Mouse (Mus musculus): ENCODE measurements around the gene Slc46a1. TPM values are rescaled to one million over a fixed set of nuclear protein-coding genes. Genes with fewer than 3 reads are reported as not detected.

Slc46a1 gene
- polyA plus RNA-seq (2014; fragmentation: Nextera tagmentation; extraction: Ambion mirVana) = 14.5 and 15.9 TPM in 2 replicates

DNA sequence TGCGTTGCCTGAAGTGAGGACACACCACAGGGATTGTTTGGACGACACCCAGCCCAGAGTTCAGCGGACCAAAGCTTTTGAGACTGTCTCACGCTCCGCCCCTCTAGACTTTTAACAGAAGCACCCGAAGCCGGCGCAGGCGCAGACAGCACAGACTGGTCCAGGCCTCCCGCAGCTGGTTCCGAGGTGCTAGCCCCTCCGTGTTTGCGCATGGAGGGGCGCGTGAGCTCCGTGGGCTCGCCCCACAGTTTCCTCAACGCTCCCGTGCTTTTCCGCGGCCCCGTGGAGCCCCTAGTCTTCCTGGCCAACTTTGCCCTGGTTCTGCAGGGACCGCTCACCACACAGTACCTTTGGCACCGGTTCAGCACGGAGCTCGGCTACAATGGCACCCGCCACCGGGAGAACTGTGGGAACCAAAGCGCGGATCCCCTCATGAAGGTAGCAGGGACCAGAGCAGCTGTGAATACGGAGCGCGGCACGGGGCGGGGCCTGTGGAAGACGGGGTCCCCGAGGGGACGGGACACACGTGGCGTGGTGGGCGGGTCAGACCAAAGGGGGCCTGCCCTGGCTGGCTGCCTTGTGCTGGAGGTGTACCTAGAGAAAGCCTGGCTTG lies at the start of gene Slc46a1:
Gene Slc46a1 (plus strand): TSS at position 130 of the 613 bp plus-strand sequence.
- H3K4me2 ChIP-seq (replicated peaks; ENCODE audit: low read depth, low read length) = peak within 1 kb of the TSS; percentile 90
- DNase-seq (ENCODE audit: low spot score) (peak; percentile 89), ATAC-seq (ENCODE audit: low FRiP score) (peak; percentile 90)
- peak within 1 kb of the TSS; percentile 86 for H3K9ac ChIP-seq (ENCODE audit: low read depth, low read length)
- H3K27ac ChIP-seq (ENCODE audit: low read depth, low read length) = peak within 1 kb of the TSS; percentile 82
- H3K9me3 ChIP-seq (ENCODE audit: control insufficient read depth, low read length) = no peaks in the 10 kb centered on the region
- no peaks in the 10 kb centered on the region for H3K36me3 ChIP-seq (ENCODE audit: control insufficient read depth, insufficient read depth, low read length)
- WGBS = under 1% methylated on average over 41 of the region's 41 CpGs
- H3K4me1 ChIP-seq (replicated peaks; ENCODE audit: control insufficient read depth, insufficient read depth, low read length) = no peaks in the 10 kb centered on the region; the same call in 1 of the 2 replicates
- no peaks in the 10 kb centered on the region for H3K27me3 ChIP-seq (ENCODE audit: control insufficient read depth, insufficient read depth, low read length)
- peak within 1 kb of the TSS; percentile 79 for H3K4me3 ChIP-seq (ENCODE audit: low read depth, low read length)

GRCm38 (mm10) chr11:78416854-78417253 lies 48.6 kb upstream of the Slc46a1 start:
- Histone ChIP-seq H3K9me3 (ENCODE audit: control insufficient read depth, low read length) (no peaks in the 10 kb centered on the region), H3K27ac (ENCODE audit: low read depth, low read length) (no peak overlapping the region), H3K27me3 (ENCODE audit: control insufficient read depth, insufficient read depth, low read length) (no peaks in the 10 kb centered on the region), H3K4me1 (replicated peaks; ENCODE audit: control insufficient read depth, insufficient read depth, low read length) (no peaks in the 10 kb centered on the region), H3K9ac (ENCODE audit: low read depth, low read length) (no peak overlapping the region), H3K36me3 (ENCODE audit: control insufficient read depth, insufficient read depth, low read length) (no peaks in the 10 kb centered on the region), H3K4me3 (ENCODE audit: low read depth, low read length) (no peak overlapping the region), H3K4me2 (replicated peaks; ENCODE audit: low read depth, low read length) (no peak overlapping the region)
- no peak for ATAC-seq (ENCODE audit: low FRiP score)
- DNase-seq (ENCODE audit: low spot score) = no peak
- WGBS = 85% methylated on average over 6 of the region's 6 CpGs

- Histone ChIP-seq H3K9me3 (ENCODE audit: control insufficient read depth, low read length) (no peaks in the 10 kb centered on the region), H3K27me3 (ENCODE audit: control insufficient read depth, insufficient read depth, low read length) (no peaks in the 10 kb centered on the region), H3K36me3 (ENCODE audit: control insufficient read depth, insufficient read depth, low read length) (no peaks in the 10 kb centered on the region), H3K4me3 (ENCODE audit: low read depth, low read length) (no peak overlapping the region), H3K27ac (ENCODE audit: low read depth, low read length) (no peak overlapping the region), H3K4me1 (replicated peaks; ENCODE audit: control insufficient read depth, insufficient read depth, low read length) (no peaks in the 10 kb centered on the region), H3K9ac (ENCODE audit: low read depth, low read length) (no peak overlapping the region), H3K4me2 (replicated peaks; ENCODE audit: low read depth, low read length) (no peak overlapping the region)
- DNase-seq (ENCODE audit: low spot score) (no peak), ATAC-seq (ENCODE audit: low FRiP score) (no peak)
- WGBS = 78% methylated on average over 12 of the region's 12 CpGs
Observed at GRCm38 (mm10) chr11:78420263-78420889, 45.1 kb upstream of the Slc46a1 start.

DNA sequence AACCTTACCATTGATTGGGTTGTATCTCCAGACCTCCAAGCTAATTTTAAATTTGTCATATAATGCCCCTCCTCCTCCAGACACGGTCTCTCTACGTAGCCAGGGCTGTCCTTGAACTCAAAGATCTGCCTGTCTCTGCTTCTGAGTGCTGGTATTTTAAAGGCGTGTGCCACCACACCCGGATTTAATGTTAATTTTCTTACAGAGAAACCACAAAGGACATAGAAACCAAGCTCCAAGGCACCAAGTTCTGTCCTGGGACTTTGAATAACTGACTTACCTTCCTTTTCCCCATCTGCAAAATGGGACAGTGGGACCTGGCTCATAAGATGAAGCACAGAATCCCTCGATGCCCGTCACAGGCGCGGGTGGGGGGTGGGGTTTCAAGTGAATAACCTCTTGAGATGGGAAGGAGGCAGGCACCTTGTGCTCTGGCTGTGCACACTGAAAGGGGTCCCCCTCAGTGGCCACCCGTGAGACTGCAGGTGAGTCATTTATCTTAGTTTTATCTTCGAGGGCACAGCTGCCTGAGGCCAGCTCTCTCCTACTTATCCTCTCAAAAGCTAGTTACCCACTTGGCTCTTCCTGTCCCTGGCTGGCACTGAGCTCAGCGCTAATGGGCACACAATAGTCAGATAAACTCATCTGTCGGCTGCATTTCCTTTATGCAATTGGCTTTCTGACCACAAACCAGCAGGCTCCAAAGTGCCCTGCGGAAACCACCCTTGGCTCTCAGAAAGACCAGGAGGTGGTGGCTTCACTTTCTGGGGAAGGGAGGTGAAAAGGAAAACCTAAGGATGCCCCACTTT lies 44.1 kb upstream of the Slc46a1 start:
- Histone ChIP-seq H3K27me3 (ENCODE audit: control insufficient read depth, insufficient read depth, low read length) (no peaks in the 10 kb centered on the region), H3K4me1 (replicated peaks; ENCODE audit: control insufficient read depth, insufficient read depth, low read length) (no peaks in the 10 kb centered on the region), H3K27ac (ENCODE audit: low read depth, low read length) (no peak overlapping the region), H3K4me3 (ENCODE audit: low read depth, low read length) (no peak overlapping the region), H3K9me3 (ENCODE audit: control insufficient read depth, low read length) (no peaks in the 10 kb centered on the region), H3K4me2 (replicated peaks; ENCODE audit: low read depth, low read length) (no peak overlapping the region), H3K36me3 (ENCODE audit: control insufficient read depth, insufficient read depth, low read length) (no peaks in the 10 kb centered on the region), H3K9ac (ENCODE audit: low read depth, low read length) (no peak overlapping the region)
- 69% methylated on average over 13 of the region's 13 CpGs for WGBS
- ATAC-seq (ENCODE audit: low FRiP score) (no peak), DNase-seq (ENCODE audit: low spot score) (no peak)

GRCm38 (mm10) chr11:78422055-78422819 lies 43.3 kb upstream of the Slc46a1 start, which contains the start of gene Slc13a2:
Gene Slc13a2 (minus strand): TSS chr11:78422217.
- Histone ChIP-seq H3K36me3 (ENCODE audit: control insufficient read depth, insufficient read depth, low read length) (no peaks in the 10 kb centered on the region), H3K4me1 (replicated peaks; ENCODE audit: control insufficient read depth, insufficient read depth, low read length) (no peaks in the 10 kb centered on the region), H3K9me3 (ENCODE audit: control insufficient read depth, low read length) (no peaks in the 10 kb centered on the region), H3K4me3 (ENCODE audit: low read depth, low read length) (no peak within 1 kb of the TSS), H3K4me2 (replicated peaks; ENCODE audit: low read depth, low read length) (no peak within 1 kb of the TSS), H3K9ac (ENCODE audit: low read depth, low read length) (no peak within 1 kb of the TSS), H3K27ac (ENCODE audit: low read depth, low read length) (no peak within 1 kb of the TSS), H3K27me3 (ENCODE audit: control insufficient read depth, insufficient read depth, low read length) (no peaks in the 10 kb centered on the region)
- no peak for DNase-seq (ENCODE audit: low spot score)
- no peak for ATAC-seq (ENCODE audit: low FRiP score)
- WGBS = 26% methylated on average over 13 of the region's 13 CpGs

GRCm38 (mm10) chr11:78424352-78424751 lies 41.1 kb upstream of the Slc46a1 start:
- Histone ChIP-seq H3K27ac (ENCODE audit: low read depth, low read length) (no peak overlapping the region), H3K4me1 (replicated peaks; ENCODE audit: control insufficient read depth, insufficient read depth, low read length) (no peaks in the 10 kb centered on the region), H3K4me3 (ENCODE audit: low read depth, low read length) (no peak overlapping the region), H3K36me3 (ENCODE audit: control insufficient read depth, insufficient read depth, low read length) (no peaks in the 10 kb centered on the region), H3K9me3 (ENCODE audit: control insufficient read depth, low read length) (no peaks in the 10 kb centered on the region), H3K27me3 (ENCODE audit: control insufficient read depth, insufficient read depth, low read length) (no peaks in the 10 kb centered on the region), H3K9ac (ENCODE audit: low read depth, low read length) (no peak overlapping the region), H3K4me2 (replicated peaks; ENCODE audit: low read depth, low read length) (no peak overlapping the region)
- ATAC-seq (ENCODE audit: low FRiP score) (no peak), DNase-seq (ENCODE audit: low spot score) (no peak)
- 71% methylated on average over 2 of the region's 2 CpGs for WGBS

DNA sequence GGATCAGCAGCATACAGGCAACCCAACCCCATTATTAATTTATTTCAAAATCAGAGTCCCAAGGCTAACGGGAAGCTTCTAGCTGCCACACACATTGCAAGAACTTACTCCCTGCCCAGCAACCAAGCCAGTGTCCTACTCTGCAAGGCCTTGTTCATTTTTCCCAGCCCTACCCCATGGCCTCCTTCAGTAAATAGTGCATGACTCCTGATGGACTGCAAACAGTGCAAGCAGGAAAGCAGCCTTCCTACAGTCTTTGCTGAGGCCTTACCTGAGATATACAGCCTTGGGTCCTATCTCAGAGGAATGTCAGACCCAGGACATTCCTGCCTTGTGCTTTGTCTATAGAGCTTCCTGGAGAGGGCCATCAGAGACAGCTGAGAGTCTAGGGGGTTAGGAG lies 39.9 kb upstream of the Slc46a1 start:
- Histone ChIP-seq H3K36me3 (ENCODE audit: control insufficient read depth, insufficient read depth, low read length) (no peaks in the 10 kb centered on the region), H3K9ac (ENCODE audit: low read depth, low read length) (no peak overlapping the region), H3K27ac (ENCODE audit: low read depth, low read length) (no peak overlapping the region), H3K4me3 (ENCODE audit: low read depth, low read length) (no peak overlapping the region), H3K27me3 (ENCODE audit: control insufficient read depth, insufficient read depth, low read length) (no peaks in the 10 kb centered on the region), H3K4me2 (replicated peaks; ENCODE audit: low read depth, low read length) (no peak overlapping the region), H3K4me1 (replicated peaks; ENCODE audit: control insufficient read depth, insufficient read depth, low read length) (no peaks in the 10 kb centered on the region), H3K9me3 (ENCODE audit: control insufficient read depth, low read length) (no peaks in the 10 kb centered on the region)
- 91% methylated on average over 1 of the region's 1 CpGs for WGBS
- ATAC-seq (ENCODE audit: low FRiP score) (no peak), DNase-seq (ENCODE audit: low spot score) (no peak)

DNA sequence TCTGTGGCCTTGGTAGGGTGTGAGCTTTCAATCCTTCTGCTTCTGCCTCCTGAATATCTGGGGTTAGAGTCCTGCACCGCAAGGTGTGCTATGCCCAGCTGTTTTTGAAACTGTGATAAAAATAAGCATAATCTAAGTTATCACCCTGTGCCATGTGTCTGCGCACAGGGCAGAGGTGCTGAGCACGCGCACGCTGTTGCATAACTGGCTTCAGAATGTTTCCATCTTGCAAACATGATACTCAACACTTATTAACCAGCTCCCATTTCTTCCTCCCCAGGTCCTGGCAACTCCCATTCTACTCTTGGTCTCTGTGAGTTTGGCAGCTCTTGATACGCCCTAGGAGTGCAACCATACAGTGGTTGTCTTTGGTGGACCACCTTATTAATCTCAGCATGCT lies 37.8 kb upstream of the Slc46a1 start:
- no peaks in the 10 kb centered on the region for H3K27me3 ChIP-seq (ENCODE audit: control insufficient read depth, insufficient read depth, low read length)
- no peak overlapping the region for H3K4me3 ChIP-seq (ENCODE audit: low read depth, low read length)
- WGBS = 96% methylated on average over 6 of the region's 6 CpGs
- DNase-seq (ENCODE audit: low spot score) = no peak
- no peaks in the 10 kb centered on the region for H3K9me3 ChIP-seq (ENCODE audit: control insufficient read depth, low read length)
- no peak overlapping the region for H3K27ac ChIP-seq (ENCODE audit: low read depth, low read length)
- no peaks in the 10 kb centered on the region for H3K4me1 ChIP-seq (replicated peaks; ENCODE audit: control insufficient read depth, insufficient read depth, low read length)
- H3K9ac ChIP-seq (ENCODE audit: low read depth, low read length) = no peak overlapping the region
- no peaks in the 10 kb centered on the region for H3K36me3 ChIP-seq (ENCODE audit: control insufficient read depth, insufficient read depth, low read length)
- no peak overlapping the region for H3K4me2 ChIP-seq (replicated peaks; ENCODE audit: low read depth, low read length)
- ATAC-seq (ENCODE audit: low FRiP score) = no peak
